Mouse (Mus musculus): ENCODE measurements around the gene Hcn2. TPM values are rescaled to one million over a fixed set of nuclear protein-coding genes. Genes with fewer than 3 reads are reported as not detected.

The Hcn2 gene
- polyA plus RNA-seq, 1 experiment: 270 TPM

GRCm38 (mm10) chr10:79765228-79765745, 48.9 kb downstream of the Hcn2 start:
- DNase-seq: no peak

DNA sequence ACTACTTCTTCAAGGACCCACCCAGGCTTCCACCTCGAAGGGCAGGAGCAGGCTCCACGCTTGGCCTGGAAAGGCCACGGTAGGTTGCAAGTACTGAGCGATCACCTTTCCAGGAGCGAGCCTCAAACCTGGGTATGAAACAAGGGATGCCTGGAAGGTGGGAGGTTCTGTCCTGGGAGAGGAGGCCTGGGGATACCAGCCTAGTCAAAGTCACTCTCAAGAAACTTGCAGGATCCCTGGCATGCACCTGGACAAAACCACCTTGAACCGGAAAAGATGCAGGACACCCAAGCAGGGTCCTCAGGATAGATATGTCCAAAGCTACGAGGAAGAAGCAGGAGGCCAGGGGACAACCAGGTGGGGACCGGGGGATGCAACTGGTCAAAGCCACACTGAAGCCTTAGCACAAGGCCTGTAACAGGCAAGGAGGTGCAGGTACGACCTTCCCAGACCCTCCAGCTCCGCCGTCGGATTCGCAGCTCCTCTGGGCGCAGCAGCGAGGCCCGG, 49.6 kb downstream of the Hcn2 start:
- TF ChIP-seq POLR2A (IDR thresholded peaks at IDR 0.05; ENCODE audit: borderline replicate concordance, insufficient read depth, low read length) (no peak), CTCF (IDR thresholded peaks at IDR 0.05; ENCODE audit: borderline replicate concordance, insufficient read depth, low read depth, low read length) (no peak)
- WGBS: 5% methylated on average over 16 of the region's 16 CpGs
- Histone ChIP-seq H3K4me1 (ENCODE audit: control insufficient read depth, insufficient read depth, low read length) (peaks cover 28% of the 10 kb centered on the region), H3K27ac (ENCODE audit: insufficient read depth, low read length) (peak overlapping the region; percentile 77), H3K27me3 (ENCODE audit: control insufficient read depth, insufficient read depth, low read length) (no peaks in the 10 kb centered on the region), H3K4me3 (replicated peaks; ENCODE audit: insufficient read depth, low read depth, low read length) (peak overlapping the region; percentile 82)
- no peak for DNase-seq

More at GRCm38 (mm10) chr10:79765228-79765745, 48.9 kb downstream of the Hcn2 start:
- Histone ChIP-seq H3K4me3 (replicated peaks; ENCODE audit: insufficient read depth, low read depth, low read length) (peak overlapping the region; percentile 82), H3K4me1 (ENCODE audit: control insufficient read depth, insufficient read depth, low read length) (peaks cover 28% of the 10 kb centered on the region), H3K27me3 (ENCODE audit: control insufficient read depth, insufficient read depth, low read length) (no peaks in the 10 kb centered on the region), H3K27ac (ENCODE audit: insufficient read depth, low read length) (no peak overlapping the region)
- TF ChIP-seq POLR2A (IDR thresholded peaks at IDR 0.05; ENCODE audit: borderline replicate concordance, insufficient read depth, low read length) (no peak), CTCF (IDR thresholded peaks at IDR 0.05; ENCODE audit: borderline replicate concordance, insufficient read depth, low read depth, low read length) (no peak)
- 39% methylated on average over 2 of the region's 2 CpGs for WGBS

DNA sequence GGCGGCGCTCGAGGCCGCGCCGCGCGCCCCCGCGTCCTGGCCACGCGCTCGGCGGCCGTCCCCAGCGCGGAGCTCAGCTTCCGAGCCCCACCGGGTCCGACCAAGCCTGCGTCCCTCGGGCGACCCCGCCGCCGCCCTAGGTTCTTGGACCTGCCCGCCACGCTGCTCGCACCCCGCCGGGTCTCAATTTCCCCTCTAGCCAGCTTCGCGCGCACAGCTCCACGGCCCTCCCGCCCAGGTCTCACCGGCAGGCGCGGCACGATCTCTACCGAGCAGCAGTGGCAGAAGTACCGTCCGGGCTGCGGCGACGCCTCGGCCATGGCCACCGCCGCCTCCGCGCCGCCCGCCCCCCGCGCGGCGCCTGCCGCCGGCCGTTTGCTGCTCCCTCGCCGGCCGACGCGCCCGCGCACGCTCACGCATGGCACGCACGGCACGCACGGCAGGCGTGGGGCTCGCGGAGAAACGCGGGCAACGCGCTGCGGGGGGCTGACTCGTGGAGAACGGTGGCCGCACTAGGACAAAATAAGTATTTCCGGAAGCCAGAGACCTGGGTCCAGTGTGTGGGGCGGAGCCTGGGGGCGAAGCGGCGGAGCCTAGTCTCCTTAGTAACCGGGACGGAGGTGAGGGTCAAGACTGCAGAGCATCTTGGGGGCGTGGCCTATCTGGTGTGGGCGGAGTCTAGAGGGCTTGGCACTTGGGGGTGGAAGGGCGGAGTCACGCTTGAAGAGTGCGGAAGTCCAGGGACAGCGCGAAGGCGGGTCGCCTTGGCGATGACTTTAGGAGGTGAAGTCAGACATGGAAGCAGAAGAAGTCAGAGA, 50.3 kb downstream of the Hcn2 start, which contains the start of gene Rnf126:
Gene Rnf126, minus strand, starts transcription at position 445 of the 818 bp plus-strand sequence.
- peak; percentile 52 for TF ChIP-seq POLR2A (IDR thresholded peaks at IDR 0.05; ENCODE audit: borderline replicate concordance, insufficient read depth, low read length)
- no peak for TF ChIP-seq CTCF (IDR thresholded peaks at IDR 0.05; ENCODE audit: borderline replicate concordance, insufficient read depth, low read depth, low read length)
- H3K27me3 ChIP-seq (ENCODE audit: control insufficient read depth, insufficient read depth, low read length): no peaks in the 10 kb centered on the region
- H3K27ac ChIP-seq (ENCODE audit: insufficient read depth, low read length): peak within 1 kb of the TSS; percentile 77
- peak within 1 kb of the TSS; percentile 82 for H3K4me3 ChIP-seq (replicated peaks; ENCODE audit: insufficient read depth, low read depth, low read length)
- H3K4me1 ChIP-seq (ENCODE audit: control insufficient read depth, insufficient read depth, low read length): peaks cover 28% of the 10 kb centered on the region
- DNase-seq: peak; percentile 99 to 100
- WGBS: 1% methylated on average over 101 of the region's 101 CpGs

DNA sequence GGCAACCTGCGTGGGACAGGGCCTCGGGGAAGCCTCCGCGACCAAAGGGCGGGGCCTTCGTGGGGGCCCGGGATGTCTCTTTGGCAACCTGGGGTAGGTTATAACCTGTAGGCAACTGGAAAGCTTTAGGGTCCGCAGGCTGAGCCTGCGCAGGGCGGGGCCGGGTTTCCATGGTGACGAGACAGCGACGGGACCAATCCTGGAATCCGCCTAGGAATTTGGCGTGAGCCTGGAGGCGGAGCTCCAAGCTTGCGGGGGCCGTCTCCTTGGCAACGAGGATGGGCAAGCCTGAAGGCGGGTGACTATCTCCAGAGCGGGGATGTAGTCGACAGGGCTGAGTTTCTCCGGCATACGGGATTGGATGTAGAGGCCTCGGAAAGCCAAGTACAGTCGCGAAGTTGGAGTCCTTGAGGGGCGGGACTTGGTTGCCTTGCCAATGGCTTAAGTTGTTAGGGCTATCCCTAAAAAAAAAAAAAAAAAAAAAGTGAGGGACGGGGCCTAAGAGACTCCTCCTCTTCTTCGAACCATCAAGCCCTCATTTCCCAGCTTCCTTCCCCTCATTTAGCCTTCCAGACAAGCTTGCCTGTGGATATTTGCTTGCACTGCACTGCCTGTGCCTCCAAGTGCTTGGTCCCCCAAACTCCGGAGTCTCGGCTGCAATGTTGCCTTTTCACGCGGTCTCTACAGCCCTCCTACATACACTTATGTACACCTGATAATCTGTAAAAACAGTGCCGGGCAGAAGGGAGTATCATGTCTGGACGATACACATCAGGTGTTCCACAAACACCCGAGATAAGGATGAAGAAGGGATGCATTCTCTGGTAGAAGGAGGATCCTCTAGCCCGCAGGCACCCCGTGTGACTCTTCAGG, 51.2 kb downstream of the Hcn2 start:
- TF ChIP-seq POLR2A (IDR thresholded peaks at IDR 0.05; ENCODE audit: borderline replicate concordance, insufficient read depth, low read length) (no peak), CTCF (IDR thresholded peaks at IDR 0.05; ENCODE audit: borderline replicate concordance, insufficient read depth, low read depth, low read length) (no peak)
- DNase-seq: peak; percentile 93 to 95
- Histone ChIP-seq H3K27me3 (ENCODE audit: control insufficient read depth, insufficient read depth, low read length) (no peaks in the 10 kb centered on the region), H3K4me3 (replicated peaks; ENCODE audit: insufficient read depth, low read depth, low read length) (peak overlapping the region; percentile 82), H3K4me1 (ENCODE audit: control insufficient read depth, insufficient read depth, low read length) (peaks cover 27% of the 10 kb centered on the region), H3K27ac (ENCODE audit: insufficient read depth, low read length) (peak overlapping the region; percentile 40)
- 7% methylated on average over 40 of the region's 40 CpGs for WGBS

DNA sequence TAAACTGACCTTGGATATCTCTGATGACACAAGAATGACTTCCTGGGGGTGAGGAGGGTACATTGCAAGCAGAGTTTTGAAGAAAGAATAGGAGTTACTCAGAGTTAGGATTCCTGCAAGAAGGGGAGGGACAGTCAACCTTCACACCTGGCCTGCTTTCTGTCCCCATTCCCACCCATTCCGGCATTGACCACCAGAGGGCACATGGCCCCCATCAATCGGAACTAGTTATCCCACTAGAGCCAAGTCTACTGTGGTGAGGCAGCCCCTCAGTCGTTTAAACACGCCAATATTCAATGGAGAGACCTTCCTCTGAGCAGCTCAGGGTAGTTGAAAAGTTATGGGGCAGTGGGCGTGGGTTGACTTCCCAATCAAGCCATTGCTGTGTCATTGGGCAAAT, 52.0 kb downstream of the Hcn2 start:
- Histone ChIP-seq H3K27ac (ENCODE audit: insufficient read depth, low read length) (no peak overlapping the region), H3K4me3 (replicated peaks; ENCODE audit: insufficient read depth, low read depth, low read length) (no peak overlapping the region)

GRCm38 (mm10) chr10:79769329-79769728, 52.9 kb downstream of the Hcn2 start:
- Histone ChIP-seq H3K4me3 (replicated peaks; ENCODE audit: insufficient read depth, low read depth, low read length) (no peak overlapping the region), H3K27me3 (ENCODE audit: control insufficient read depth, insufficient read depth, low read length) (no peaks in the 10 kb centered on the region), H3K4me1 (ENCODE audit: control insufficient read depth, insufficient read depth, low read length) (peaks cover 10% of the 10 kb centered on the region), H3K27ac (ENCODE audit: insufficient read depth, low read length) (no peak overlapping the region)
- TF ChIP-seq CTCF (IDR thresholded peaks at IDR 0.05; ENCODE audit: borderline replicate concordance, insufficient read depth, low read depth, low read length): no peak
- TF ChIP-seq POLR2A (IDR thresholded peaks at IDR 0.05; ENCODE audit: borderline replicate concordance, insufficient read depth, low read length): no peak
- no peak for DNase-seq
- 75% methylated on average over 4 of the region's 4 CpGs for WGBS

More for the DNA sequence above, 52.0 kb downstream of the Hcn2 start:
- DNase-seq: peak; percentile 67 to 80
- TF ChIP-seq CTCF (IDR thresholded peaks at IDR 0.05; ENCODE audit: borderline replicate concordance, insufficient read depth, low read depth, low read length) (peak; percentile 96), POLR2A (IDR thresholded peaks at IDR 0.05; ENCODE audit: borderline replicate concordance, insufficient read depth, low read length) (no peak)
- Histone ChIP-seq H3K4me1 (ENCODE audit: control insufficient read depth, insufficient read depth, low read length) (peaks cover 19% of the 10 kb centered on the region), H3K27me3 (ENCODE audit: control insufficient read depth, insufficient read depth, low read length) (no peaks in the 10 kb centered on the region)
- 2% methylated on average over 5 of the region's 5 CpGs for WGBS

DNA sequence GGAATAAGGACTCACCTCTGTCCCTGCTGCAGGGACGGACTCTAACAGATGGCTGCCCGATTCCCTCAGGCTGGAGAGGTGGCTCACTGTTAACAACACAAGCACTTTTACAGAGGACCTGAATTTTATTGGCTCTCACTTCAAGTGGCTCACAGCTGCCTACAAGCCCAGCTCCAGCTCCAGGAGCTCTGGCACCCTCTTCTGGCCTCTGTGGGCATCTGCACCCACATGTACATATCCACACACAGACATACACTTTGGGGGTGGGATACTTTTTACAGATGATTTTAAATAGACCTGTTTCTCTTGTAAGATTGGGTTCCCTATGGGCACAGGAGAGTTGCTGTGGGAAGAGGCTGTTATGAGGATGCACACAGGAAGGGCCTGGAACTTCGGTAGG, 55.9 kb downstream of the Hcn2 start:
- no peaks in the 10 kb centered on the region for H3K4me1 ChIP-seq (ENCODE audit: control insufficient read depth, insufficient read depth, low read length)
- DNase-seq: no peak
- no peaks in the 10 kb centered on the region for H3K27me3 ChIP-seq (ENCODE audit: control insufficient read depth, insufficient read depth, low read length)
- no peak overlapping the region for H3K4me3 ChIP-seq (replicated peaks; ENCODE audit: insufficient read depth, low read depth, low read length)
- no peak overlapping the region for H3K27ac ChIP-seq (ENCODE audit: insufficient read depth, low read length)
- TF ChIP-seq CTCF (IDR thresholded peaks at IDR 0.05; ENCODE audit: borderline replicate concordance, insufficient read depth, low read depth, low read length) (no peak), POLR2A (IDR thresholded peaks at IDR 0.05; ENCODE audit: borderline replicate concordance, insufficient read depth, low read length) (no peak)
- 88% methylated on average over 3 of the region's 3 CpGs for WGBS
